Mouse (Mus musculus): ENCODE measurements at regions not wholly inside any gene's neighbourhood (a gene's known extent, or its start where the extent isn't known, plus 50 kb on each side); places are given as distances from the start of the nearest gene placed in this dataset.

- H3K4me3 ChIP-seq (replicated peaks), result no peak overlapping the region
- H3K4me1 ChIP-seq, result peaks cover 13% of the 10 kb centered on the region
- H3K4me2 ChIP-seq (replicated peaks), result no peak overlapping the region
- WGBS, result 29% methylated on average over 8 of the region's 8 CpGs
- H3K9me3 ChIP-seq (replicated peaks), result no peaks in the 10 kb centered on the region
- H3K27me3 ChIP-seq, result no peaks in the 10 kb centered on the region
- peak overlapping the region; percentile 48; the same call in 1 of the 2 replicates for H3K27ac ChIP-seq (replicated peaks)
- no peak overlapping the region for H3K9ac ChIP-seq
- no peaks in the 10 kb centered on the region for H3K36me3 ChIP-seq
- peak; percentile 84 for ATAC-seq (ENCODE audit: insufficient number of reproducible peaks, low FRiP score, low TSS enrichment, low read depth)
These were observed 2866.9 kb upstream of the 5930422O12Rik start for GRCm38 (mm10) chr8:30561323-30562207.

- Histone ChIP-seq H3K4me3 (replicated peaks) (no peak overlapping the region), H3K27me3 (no peaks in the 10 kb centered on the region), H3K9ac (no peak overlapping the region), H3K36me3 (no peaks in the 10 kb centered on the region), H3K4me1 (no peaks in the 10 kb centered on the region), H3K9me3 (replicated peaks) (no peaks in the 10 kb centered on the region), H3K4me2 (replicated peaks) (no peak overlapping the region), H3K27ac (replicated peaks) (no peak overlapping the region)
- WGBS, result 70% methylated on average over 3 of the region's 3 CpGs
- ATAC-seq (ENCODE audit: insufficient number of reproducible peaks, low FRiP score, low TSS enrichment, low read depth), result no peak
These were observed 2858.7 kb upstream of the 5930422O12Rik start for GRCm38 (mm10) chr8:30569799-30570198.

GRCm38 (mm10) chr8:30570547-30570946 is 2858.0 kb upstream of the 5930422O12Rik start:
- WGBS, result 60% methylated on average over 5 of the region's 5 CpGs
- no peak for ATAC-seq (ENCODE audit: insufficient number of reproducible peaks, low FRiP score, low TSS enrichment, low read depth)
- Histone ChIP-seq H3K4me1 (no peaks in the 10 kb centered on the region), H3K4me2 (replicated peaks) (no peak overlapping the region), H3K9me3 (replicated peaks) (no peaks in the 10 kb centered on the region), H3K9ac (no peak overlapping the region), H3K27me3 (no peaks in the 10 kb centered on the region), H3K36me3 (no peaks in the 10 kb centered on the region), H3K27ac (replicated peaks) (no peak overlapping the region), H3K4me3 (replicated peaks) (no peak overlapping the region)

GRCm38 (mm10) chr8:30587508-30587907 is 2841.0 kb upstream of the 5930422O12Rik start:
- no peak overlapping the region for H3K4me3 ChIP-seq (replicated peaks)
- 81% methylated on average over 5 of the region's 5 CpGs for WGBS
- H3K9ac ChIP-seq, result no peak overlapping the region
- no peak overlapping the region for H3K27ac ChIP-seq (replicated peaks)
- no peaks in the 10 kb centered on the region for H3K4me1 ChIP-seq
- no peak for ATAC-seq (ENCODE audit: insufficient number of reproducible peaks, low FRiP score, low TSS enrichment, low read depth)
- no peak overlapping the region for H3K4me2 ChIP-seq (replicated peaks)
- H3K27me3 ChIP-seq, result no peaks in the 10 kb centered on the region
- H3K9me3 ChIP-seq (replicated peaks), result no peaks in the 10 kb centered on the region
- no peaks in the 10 kb centered on the region for H3K36me3 ChIP-seq

- Histone ChIP-seq H3K27me3 (no peaks in the 10 kb centered on the region), H3K9me3 (replicated peaks) (no peaks in the 10 kb centered on the region), H3K4me2 (replicated peaks) (no peak overlapping the region), H3K9ac (no peak overlapping the region), H3K4me3 (replicated peaks) (no peak overlapping the region), H3K4me1 (no peaks in the 10 kb centered on the region), H3K36me3 (no peaks in the 10 kb centered on the region), H3K27ac (replicated peaks) (no peak overlapping the region)
- no peak for ATAC-seq (ENCODE audit: insufficient number of reproducible peaks, low FRiP score, low TSS enrichment, low read depth)
- WGBS, result no CpG with 5 or more reads among the region's 1 CpGs
These were observed 2826.1 kb upstream of the 5930422O12Rik start for GRCm38 (mm10) chr8:30602421-30602820.

GRCm38 (mm10) chr8:30630332-30630731 is 2798.2 kb upstream of the 5930422O12Rik start:
- no peak overlapping the region for H3K4me3 ChIP-seq (replicated peaks)
- H3K4me2 ChIP-seq (replicated peaks), result no peak overlapping the region
- no peaks in the 10 kb centered on the region for H3K27me3 ChIP-seq
- no peaks in the 10 kb centered on the region for H3K4me1 ChIP-seq
- no peaks in the 10 kb centered on the region for H3K36me3 ChIP-seq
- 63% methylated on average over 5 of the region's 5 CpGs for WGBS
- no peak overlapping the region for H3K9ac ChIP-seq
- no peak for ATAC-seq (ENCODE audit: insufficient number of reproducible peaks, low FRiP score, low TSS enrichment, low read depth)
- no peak overlapping the region for H3K27ac ChIP-seq (replicated peaks)
- no peaks in the 10 kb centered on the region for H3K9me3 ChIP-seq (replicated peaks)

GRCm38 (mm10) chr8:30636791-30637190 is 2791.7 kb upstream of the 5930422O12Rik start:
- no peaks in the 10 kb centered on the region for H3K36me3 ChIP-seq
- no peak overlapping the region for H3K9ac ChIP-seq
- no peak for ATAC-seq (ENCODE audit: insufficient number of reproducible peaks, low FRiP score, low TSS enrichment, low read depth)
- 69% methylated on average over 2 of the region's 2 CpGs for WGBS
- no peak overlapping the region for H3K4me2 ChIP-seq (replicated peaks)
- H3K4me1 ChIP-seq, result no peaks in the 10 kb centered on the region
- H3K27ac ChIP-seq (replicated peaks), result no peak overlapping the region
- H3K9me3 ChIP-seq (replicated peaks), result no peaks in the 10 kb centered on the region
- no peak overlapping the region for H3K4me3 ChIP-seq (replicated peaks)
- H3K27me3 ChIP-seq, result no peaks in the 10 kb centered on the region

- H3K9me3 ChIP-seq (replicated peaks), result no peaks in the 10 kb centered on the region
- H3K4me1 ChIP-seq, result no peaks in the 10 kb centered on the region
- no peak overlapping the region for H3K4me3 ChIP-seq (replicated peaks)
- H3K4me2 ChIP-seq (replicated peaks), result no peak overlapping the region
- H3K27me3 ChIP-seq, result no peaks in the 10 kb centered on the region
- H3K36me3 ChIP-seq, result no peaks in the 10 kb centered on the region
- H3K9ac ChIP-seq, result no peak overlapping the region
- H3K27ac ChIP-seq (replicated peaks), result no peak overlapping the region
- no peak for ATAC-seq (ENCODE audit: insufficient number of reproducible peaks, low FRiP score, low TSS enrichment, low read depth)
- WGBS, result 69% methylated on average over 3 of the region's 3 CpGs
These were observed 2785.4 kb upstream of the 5930422O12Rik start for GRCm38 (mm10) chr8:30642866-30643690.

GRCm38 (mm10) chr8:30648497-30648896 is 2780.0 kb upstream of the 5930422O12Rik start:
- Histone ChIP-seq H3K9ac (no peak overlapping the region), H3K9me3 (replicated peaks) (no peaks in the 10 kb centered on the region), H3K36me3 (no peaks in the 10 kb centered on the region), H3K4me2 (replicated peaks) (no peak overlapping the region), H3K27me3 (no peaks in the 10 kb centered on the region), H3K27ac (replicated peaks) (no peak overlapping the region), H3K4me1 (no peaks in the 10 kb centered on the region), H3K4me3 (replicated peaks) (no peak overlapping the region)
- no peak for ATAC-seq (ENCODE audit: insufficient number of reproducible peaks, low FRiP score, low TSS enrichment, low read depth)

- Histone ChIP-seq H3K27ac (replicated peaks) (no peak overlapping the region), H3K9me3 (replicated peaks) (no peaks in the 10 kb centered on the region), H3K36me3 (no peaks in the 10 kb centered on the region), H3K4me2 (replicated peaks) (no peak overlapping the region), H3K27me3 (no peaks in the 10 kb centered on the region), H3K9ac (no peak overlapping the region), H3K4me3 (replicated peaks) (no peak overlapping the region), H3K4me1 (no peaks in the 10 kb centered on the region)
- no peak for ATAC-seq (ENCODE audit: insufficient number of reproducible peaks, low FRiP score, low TSS enrichment, low read depth)
- WGBS, result 71% methylated on average over 10 of the region's 10 CpGs
These were observed 2772.7 kb upstream of the 5930422O12Rik start for GRCm38 (mm10) chr8:30655749-30656241.

- Histone ChIP-seq H3K9me3 (replicated peaks) (no peaks in the 10 kb centered on the region), H3K4me1 (no peaks in the 10 kb centered on the region), H3K36me3 (no peaks in the 10 kb centered on the region), H3K27ac (replicated peaks) (no peak overlapping the region), H3K4me3 (replicated peaks) (no peak overlapping the region), H3K27me3 (no peaks in the 10 kb centered on the region), H3K9ac (no peak overlapping the region), H3K4me2 (replicated peaks) (no peak overlapping the region)
- ATAC-seq (ENCODE audit: insufficient number of reproducible peaks, low FRiP score, low TSS enrichment, low read depth), result no peak
- 55% methylated on average over 2 of the region's 2 CpGs for WGBS
These were observed 2767.2 kb upstream of the 5930422O12Rik start for GRCm38 (mm10) chr8:30661261-30661660.
